Mouse (Mus musculus): ENCODE data around the gene Swi5. TPM values are rescaled to one million over a fixed set of nuclear protein-coding genes. Genes with fewer than 3 reads are reported as not detected.

The Swi5 gene
- polyA plus RNA-seq, 2 experiments: 100.0 to 130 TPM

GRCm38 (mm10) chr2:32327200-32327599, 39.3 kb upstream of the Swi5 start:
- no peak overlapping the region for H3K4me3 ChIP-seq (ENCODE audit: insufficient read depth in 1 of 2, low read depth in 2 of 2, low read length in 2 of 2)
- ATAC-seq (ENCODE audit: insufficient read depth): no peak
- no peak for DNase-seq (ENCODE audit: low read depth in 3 of 3, low spot score in 3 of 3)
- no peak overlapping the region for H3K9ac ChIP-seq (replicated peaks)
- no peak overlapping the region for H3K4me2 ChIP-seq (ENCODE audit: low read depth)
- 73% methylated on average over 4 of the region's 4 CpGs for WGBS (ENCODE audit: insufficient replicate concordance)
- no peak for TF ChIP-seq CTCF (IDR thresholded peaks at IDR 0.05; ENCODE audit: low read depth)
- TF ChIP-seq EP300 (IDR thresholded peaks at IDR 0.05; ENCODE audit: low read depth): no peak
- H3K36me3 ChIP-seq (replicated peaks; ENCODE audit: control insufficient read depth, insufficient read depth, low read depth): no peaks in the 10 kb centered on the region
- H3K4me1 ChIP-seq (replicated peaks; ENCODE audit: control insufficient read depth in 2 of 2, insufficient read depth in 2 of 2, low read length in 1 of 2): peaks cover 0 to 2% of the 10 kb centered on the region in 2 experiments; a peak in 1 of 4 replicates
- H3K27me3 ChIP-seq (ENCODE audit: control insufficient read depth, insufficient read depth, low read length): no peaks in the 10 kb centered on the region
- no peak overlapping the region for H3K27ac ChIP-seq
- no peaks in the 10 kb centered on the region for H3K9me3 ChIP-seq (ENCODE audit: control insufficient read depth, low read length)

- TF ChIP-seq EP300 (IDR thresholded peaks at IDR 0.05; ENCODE audit: low read depth): no peak
- TF ChIP-seq CTCF (IDR thresholded peaks at IDR 0.05; ENCODE audit: low read depth): no peak
- Histone ChIP-seq H3K9ac (replicated peaks) (no peak overlapping the region), H3K9me3 (ENCODE audit: control insufficient read depth, low read length) (no peaks in the 10 kb centered on the region), H3K27ac (no peak overlapping the region), H3K4me3 (ENCODE audit: insufficient read depth in 1 of 2, low read depth in 2 of 2, low read length in 2 of 2) (no peak overlapping the region), H3K4me2 (ENCODE audit: low read depth) (no peak overlapping the region), H3K27me3 (ENCODE audit: control insufficient read depth, insufficient read depth, low read length) (no peaks in the 10 kb centered on the region), H3K36me3 (replicated peaks; ENCODE audit: control insufficient read depth, insufficient read depth, low read depth) (no peaks in the 10 kb centered on the region), H3K4me1 (replicated peaks; ENCODE audit: control insufficient read depth in 2 of 2, insufficient read depth in 2 of 2, low read length in 1 of 2) (peaks cover 0 to 2% of the 10 kb centered on the region in 2 experiments; a peak in 1 of 4 replicates)
- 38% methylated on average over 7 of the region's 7 CpGs for WGBS (ENCODE audit: insufficient replicate concordance)
- no peak for DNase-seq (ENCODE audit: low read depth in 3 of 3, low spot score in 3 of 3)
- no peak for ATAC-seq (ENCODE audit: insufficient read depth)
Observed at GRCm38 (mm10) chr2:32325342-32325741, 37.5 kb upstream of the Swi5 start.

GRCm38 (mm10) chr2:32324322-32324721, 36.4 kb upstream of the Swi5 start:
- Histone ChIP-seq H3K9me3 (ENCODE audit: control insufficient read depth, low read length) (no peaks in the 10 kb centered on the region), H3K9ac (replicated peaks) (no peak overlapping the region), H3K4me2 (ENCODE audit: low read depth) (no peak overlapping the region), H3K36me3 (replicated peaks; ENCODE audit: control insufficient read depth, insufficient read depth, low read depth) (no peaks in the 10 kb centered on the region), H3K27me3 (ENCODE audit: control insufficient read depth, insufficient read depth, low read length) (no peaks in the 10 kb centered on the region), H3K4me1 (replicated peaks; ENCODE audit: control insufficient read depth in 2 of 2, insufficient read depth in 2 of 2, low read length in 1 of 2) (peaks cover 0 to 2% of the 10 kb centered on the region in 2 experiments; a peak in 1 of 4 replicates), H3K27ac (no peak overlapping the region), H3K4me3 (ENCODE audit: insufficient read depth in 1 of 2, low read depth in 2 of 2, low read length in 2 of 2) (no peak overlapping the region)
- 37% methylated on average over 4 of the region's 4 CpGs for WGBS (ENCODE audit: insufficient replicate concordance)
- ATAC-seq (ENCODE audit: insufficient read depth): no peak
- TF ChIP-seq CTCF (IDR thresholded peaks at IDR 0.05; ENCODE audit: low read depth): peak; percentile 21; the same call in 1 of the 2 replicates
- no peak for TF ChIP-seq EP300 (IDR thresholded peaks at IDR 0.05; ENCODE audit: low read depth)
- DNase-seq (ENCODE audit: low read depth in 3 of 3, low spot score in 3 of 3): no peak

GRCm38 (mm10) chr2:32322754-32323741, 35.2 kb upstream of the Swi5 start:
- TF ChIP-seq EP300 (IDR thresholded peaks at IDR 0.05; ENCODE audit: low read depth) (no peak), CTCF (IDR thresholded peaks at IDR 0.05; ENCODE audit: low read depth) (no peak)
- H3K27ac ChIP-seq: no peak overlapping the region
- no peak for ATAC-seq (ENCODE audit: insufficient read depth)

GRCm38 (mm10) chr2:32321591-32322298, 33.9 kb upstream of the Swi5 start:
- Histone ChIP-seq H3K36me3 (replicated peaks; ENCODE audit: control insufficient read depth, insufficient read depth, low read depth) (no peaks in the 10 kb centered on the region), H3K9ac (replicated peaks) (no peak overlapping the region), H3K27me3 (ENCODE audit: control insufficient read depth, insufficient read depth, low read length) (peaks cover 15% of the 10 kb centered on the region), H3K27ac (no peak overlapping the region), H3K4me2 (ENCODE audit: low read depth) (no peak overlapping the region), H3K4me3 (ENCODE audit: insufficient read depth in 1 of 2, low read depth in 2 of 2, low read length in 2 of 2) (no peak overlapping the region), H3K9me3 (ENCODE audit: control insufficient read depth, low read length) (no peaks in the 10 kb centered on the region), H3K4me1 (replicated peaks; ENCODE audit: control insufficient read depth in 2 of 2, insufficient read depth in 2 of 2, low read length in 1 of 2) (peaks cover 0 to 2% of the 10 kb centered on the region in 2 experiments; a peak in 1 of 4 replicates)
- TF ChIP-seq EP300 (IDR thresholded peaks at IDR 0.05; ENCODE audit: low read depth): no peak
- no peak for TF ChIP-seq CTCF (IDR thresholded peaks at IDR 0.05; ENCODE audit: low read depth)
- WGBS (ENCODE audit: insufficient replicate concordance): 54% methylated on average over 9 of the region's 9 CpGs
- DNase-seq (ENCODE audit: low read depth in 3 of 3, low spot score in 3 of 3) (no peak), ATAC-seq (ENCODE audit: insufficient read depth) (no peak)

More at GRCm38 (mm10) chr2:32322754-32323741, 35.2 kb upstream of the Swi5 start:
- no peaks in the 10 kb centered on the region for H3K36me3 ChIP-seq (replicated peaks; ENCODE audit: control insufficient read depth, insufficient read depth, low read depth)
- H3K9me3 ChIP-seq (ENCODE audit: control insufficient read depth, low read length): no peaks in the 10 kb centered on the region
- H3K4me1 ChIP-seq (replicated peaks; ENCODE audit: control insufficient read depth in 2 of 2, insufficient read depth in 2 of 2, low read length in 1 of 2): peaks cover 0 to 2% of the 10 kb centered on the region in 2 experiments; a peak in 1 of 4 replicates
- H3K27me3 ChIP-seq (ENCODE audit: control insufficient read depth, insufficient read depth, low read length): peaks cover 6% of the 10 kb centered on the region
- no peak overlapping the region for H3K4me3 ChIP-seq (ENCODE audit: insufficient read depth in 1 of 2, low read depth in 2 of 2, low read length in 2 of 2)
- no peak for DNase-seq (ENCODE audit: low read depth in 3 of 3, low spot score in 3 of 3)
- H3K4me2 ChIP-seq (ENCODE audit: low read depth): no peak overlapping the region
- no peak overlapping the region for H3K9ac ChIP-seq (replicated peaks)
- 64% methylated on average over 7 of the region's 7 CpGs for WGBS (ENCODE audit: insufficient replicate concordance)
